Mouse (Mus musculus) cerebellum, postnatal 25 days (tissue): ENCODE measurements at regions not wholly inside any gene's neighbourhood (a gene's known extent, or its start where the extent isn't known, plus 50 kb on each side); places are given as distances from the start of the nearest gene placed in this dataset.

Source experiments
- DNase-seq, 2 experiments: peaks; one replicate each; pipeline ENCODE4 v3.0.0; 2021; ENCODE audit warnings: mixed read lengths in 2 of 2

DNA sequence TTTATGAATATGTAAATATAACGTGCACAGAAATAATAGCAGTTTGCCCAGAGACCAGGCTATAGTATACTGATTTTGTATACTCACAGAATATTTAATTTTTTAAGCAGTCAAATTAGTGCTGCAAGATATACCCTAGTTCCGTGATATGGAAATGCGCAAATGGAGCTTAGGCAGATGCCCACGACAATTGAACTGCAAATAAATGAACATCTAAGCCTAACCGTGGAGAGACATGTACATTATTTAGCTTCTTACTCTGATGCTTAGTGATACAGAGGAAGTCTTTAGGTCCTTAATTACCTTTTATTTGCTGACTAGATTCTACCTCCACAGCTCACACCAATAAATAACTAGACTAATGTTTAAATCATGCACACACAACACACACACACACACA lies 221.9 kb downstream of the Usp25 start:
- DNase-seq = no peak
